Mouse (Mus musculus) thymus, postnatal 36 days (tissue): Measurements from ENCODE around the gene Foxp4.
"Not testable (repeated sequence)": the region's sequence is repeated elsewhere in the genome, so short reads cannot be mapped to it uniquely, and the experiment has no call there.

Source experiments
- DNase-seq, 2 experiments: peaks; one replicate each; pipeline ENCODE4 v3.0.0; 2022; ENCODE audit warnings: mixed read lengths in 2 of 2

Gene Foxp4

GRCm38 (mm10) chr17:47851798-47852360 lies 72.6 kb downstream of the Foxp4 start:
- not testable (repeated sequence) for DNase-seq

DNA sequence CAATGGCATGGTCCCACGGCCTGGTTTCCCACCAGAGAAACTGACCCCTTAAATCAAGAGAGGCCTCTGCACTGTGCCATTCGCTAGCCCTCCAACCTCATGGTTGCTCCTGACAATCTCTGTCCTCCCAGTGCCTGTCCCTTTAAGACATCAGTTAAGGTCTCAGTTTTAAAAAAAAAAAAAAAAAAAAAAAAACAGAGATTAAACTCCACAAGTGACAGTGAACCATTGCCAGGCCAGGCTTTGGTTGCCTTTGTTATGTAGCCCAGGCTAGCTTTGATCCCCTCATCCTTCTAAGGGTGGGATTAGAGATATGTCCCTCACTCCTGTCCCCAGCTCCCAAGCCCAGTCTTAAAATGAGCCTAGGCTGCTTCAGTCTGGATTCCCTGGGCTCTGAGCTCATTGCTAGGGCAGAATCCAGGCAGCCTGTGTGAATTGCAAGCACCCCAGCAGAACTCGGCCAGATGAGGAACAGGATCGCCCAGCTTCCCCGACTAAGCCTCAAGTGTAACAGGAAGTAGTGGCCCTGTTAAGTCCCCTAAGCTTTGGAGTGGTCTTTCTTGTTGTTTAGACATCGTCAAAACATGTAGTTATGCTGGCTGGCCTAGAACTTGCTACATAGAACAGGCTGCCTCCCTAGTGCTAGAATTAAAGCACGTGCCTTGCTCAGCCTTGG lies 73.7 kb downstream of the Foxp4 start:
- no peak for DNase-seq

DNA sequence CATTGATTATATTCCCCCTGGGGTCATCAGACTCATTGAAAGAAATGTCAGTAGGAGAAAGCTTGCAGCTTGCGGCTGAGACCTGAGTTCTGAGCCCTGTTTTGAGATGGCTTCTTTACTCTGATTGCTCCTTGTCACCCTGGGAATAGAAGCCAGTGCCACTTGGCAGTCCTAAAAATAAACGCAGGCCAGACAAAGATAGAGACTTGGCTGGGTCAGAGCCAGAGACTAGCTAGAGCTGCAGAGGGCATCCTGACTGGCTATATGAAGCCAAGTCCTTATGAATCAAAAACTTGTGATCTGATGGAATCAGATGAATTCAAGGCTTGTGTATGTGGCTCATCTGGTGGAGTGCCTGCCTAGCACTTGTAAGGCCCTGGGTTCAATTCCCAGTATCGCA lies 74.4 kb downstream of the Foxp4 start:
- no peak for DNase-seq

DNA sequence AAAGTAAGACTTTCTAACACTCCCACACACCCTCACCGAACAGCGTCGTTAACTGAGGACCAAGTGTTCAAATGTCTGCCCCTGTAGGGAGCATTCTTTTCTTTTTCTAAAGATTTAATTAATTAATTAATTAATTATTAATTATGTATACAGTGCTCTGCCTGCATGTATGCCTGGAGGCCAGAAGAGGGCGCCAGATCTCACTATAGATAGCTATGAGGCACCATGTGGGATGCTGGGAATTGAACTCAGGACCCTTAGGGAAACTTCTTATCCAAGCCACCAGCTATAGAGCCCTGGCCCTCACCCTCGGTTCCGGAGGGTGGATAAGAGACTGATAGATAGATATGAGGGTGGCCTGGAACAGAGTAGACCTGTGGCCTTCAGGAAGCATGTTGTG lies 76.5 kb downstream of the Foxp4 start:
- DNase-seq: no peak

- DNase-seq: no peak
These were observed 78.8 kb downstream of the Foxp4 start for GRCm38 (mm10) chr17:47845609-47846008.

DNA sequence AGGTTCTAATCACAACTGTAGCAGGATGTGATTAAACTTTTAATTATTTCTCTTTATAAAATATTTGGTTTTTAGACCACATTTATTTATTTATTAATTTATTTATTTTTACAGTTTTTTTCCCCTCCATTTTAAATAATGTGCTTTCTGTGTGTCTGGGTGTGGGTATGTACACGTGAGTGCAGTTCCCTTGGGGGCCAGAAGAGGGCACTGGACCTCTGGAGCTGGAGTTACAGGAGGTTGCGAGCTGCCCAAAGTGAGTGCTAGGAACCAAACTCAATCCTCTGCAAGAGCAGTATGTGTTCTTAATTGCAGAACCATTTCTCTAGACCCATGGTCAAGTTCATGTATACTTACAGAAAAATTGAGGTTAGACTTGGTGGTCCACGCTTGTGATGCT lies 81.0 kb downstream of the Foxp4 start:
- no peak for DNase-seq

- no peak for DNase-seq
These were observed 82.4 kb downstream of the Foxp4 start for GRCm38 (mm10) chr17:47841931-47842623.

GRCm38 (mm10) chr17:47841521-47841920 lies 82.9 kb downstream of the Foxp4 start:
- no peak for DNase-seq

GRCm38 (mm10) chr17:47837808-47838207 lies 86.6 kb downstream of the Foxp4 start:
- DNase-seq: no peak

- DNase-seq: no peak
These were observed 90.0 kb downstream of the Foxp4 start, which contains the start of gene Mdfi for GRCm38 (mm10) chr17:47834482-47834767. Mdfi (minus strand) TSS chr17:47834691.

GRCm38 (mm10) chr17:47833628-47834481 lies 90.6 kb downstream of the Foxp4 start:
- no peak for DNase-seq

GRCm38 (mm10) chr17:47833029-47833627 lies 91.3 kb downstream of the Foxp4 start:
- peak; percentile 20 to 37 for DNase-seq

DNA sequence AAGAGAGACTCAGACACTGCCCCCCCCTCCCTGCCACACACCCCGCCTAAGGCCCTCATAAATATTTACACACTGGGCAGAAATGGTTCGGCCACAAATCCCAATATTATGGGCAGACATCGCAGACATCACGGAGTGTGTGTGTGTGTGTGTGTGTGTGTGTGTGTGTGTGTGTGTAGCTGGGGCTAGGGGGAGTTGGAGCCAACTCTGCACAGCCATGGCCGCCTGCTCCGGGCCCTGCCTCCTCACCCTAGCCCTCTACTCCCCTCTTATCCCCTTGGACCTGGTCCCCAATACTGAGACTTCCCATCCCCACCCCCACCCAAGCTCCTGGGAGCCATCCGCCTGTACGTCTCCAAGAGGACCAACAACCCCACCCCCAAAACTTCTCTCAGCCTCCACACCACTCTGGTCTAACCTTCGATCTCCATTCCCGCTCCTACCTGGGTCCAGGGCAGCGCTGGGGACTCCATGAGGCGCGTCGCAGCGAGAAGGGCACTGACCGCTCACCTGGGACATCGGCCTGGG lies 91.9 kb downstream of the Foxp4 start:
- DNase-seq: no peak

- DNase-seq: no peak
These were observed 92.7 kb downstream of the Foxp4 start for GRCm38 (mm10) chr17:47831772-47832171.

DNA sequence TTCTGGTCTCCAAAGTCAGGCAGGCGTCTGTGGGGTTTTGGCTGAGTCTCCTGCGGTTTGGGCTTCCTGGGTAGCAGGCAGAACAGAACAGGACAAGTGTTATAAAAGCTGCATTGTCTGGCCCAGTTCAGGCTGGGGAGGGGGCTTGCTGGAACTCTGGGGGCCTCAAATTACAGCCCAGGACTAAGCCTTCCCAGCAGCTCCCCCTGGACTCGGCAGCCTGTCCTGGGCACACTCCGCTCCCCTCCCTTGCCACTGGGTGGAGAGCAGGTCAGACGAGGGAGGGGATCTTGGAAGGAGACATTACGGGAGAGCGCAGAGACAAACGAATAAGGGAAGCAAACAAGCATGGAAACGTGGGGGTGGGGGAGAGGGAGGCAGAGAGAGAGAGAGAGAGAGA lies 93.3 kb downstream of the Foxp4 start:
- no peak for DNase-seq

DNA sequence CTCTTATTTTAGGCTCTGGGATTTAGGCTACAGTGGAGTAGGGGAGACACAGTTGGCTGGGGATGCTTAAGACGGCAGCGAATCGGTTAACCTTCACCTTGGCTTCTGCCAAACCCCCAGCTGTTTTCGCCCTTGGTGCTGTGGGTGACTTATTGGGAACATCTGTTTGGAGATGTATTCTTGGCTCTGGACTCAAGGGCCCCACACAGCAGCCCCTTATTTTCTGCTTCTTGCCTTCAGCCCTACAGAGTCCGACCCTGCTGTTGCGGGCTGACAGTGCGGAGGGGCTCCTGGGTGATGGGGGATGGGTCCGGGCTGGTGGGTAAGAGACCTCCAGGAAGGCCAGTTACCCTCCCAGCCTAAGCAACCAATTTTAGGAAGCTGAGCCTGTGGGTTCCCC lies 103.1 kb downstream of the Foxp4 start:
- no peak for DNase-seq

- DNase-seq: no peak
These were observed 106.3 kb downstream of the Foxp4 start for GRCm38 (mm10) chr17:47818038-47818725.
